Mouse (Mus musculus): ENCODE measurements around the gene Meis1. TPM values are rescaled to one million over a fixed set of nuclear protein-coding genes. Genes with fewer than 3 reads are reported as not detected.
A peak's percentile ranks its signal among the peaks of the same experiment; 100 is the strongest.

Gene Meis1
- polyA plus RNA-seq, 1 experiment from 2014 or later: 69.8 TPM

GRCm38 (mm10) chr11:18988637-18989263, 30.0 kb downstream of the Meis1 start:
- no peak for ATAC-seq (ENCODE audit: insufficient number of reproducible peaks, low FRiP score, low TSS enrichment, low read depth)
- no peaks in the 10 kb centered on the region for H3K27me3 ChIP-seq (ENCODE audit: control insufficient read depth, insufficient read depth, low read length)
- H3K4me2 ChIP-seq (ENCODE audit: low read depth, severe bottlenecking): no peak overlapping the region
- no peak for DNase-seq (ENCODE audit: low spot score)
- H3K27ac ChIP-seq (replicated peaks; ENCODE audit: low read depth, low read length): no peak overlapping the region
- H3K9ac ChIP-seq (ENCODE audit: low read length): no peak overlapping the region
- 90% methylated on average over 4 of the region's 4 CpGs for WGBS
- H3K4me1 ChIP-seq (ENCODE audit: control insufficient read depth, insufficient read depth, low read length): no peaks in the 10 kb centered on the region
- no peaks in the 10 kb centered on the region for H3K36me3 ChIP-seq (ENCODE audit: control insufficient read depth, insufficient read depth, low read length)
- H3K9me3 ChIP-seq (ENCODE audit: control insufficient read depth, low read length): no peaks in the 10 kb centered on the region
- H3K4me3 ChIP-seq (ENCODE audit: low read depth, low read length): no peak overlapping the region

GRCm38 (mm10) chr11:18983813-18984212, 35.0 kb downstream of the Meis1 start:
- Histone ChIP-seq H3K27ac (replicated peaks; ENCODE audit: low read depth, low read length) (no peak overlapping the region), H3K4me3 (ENCODE audit: low read depth, low read length) (no peak overlapping the region)
- no peak for ATAC-seq (ENCODE audit: insufficient number of reproducible peaks, low FRiP score, low TSS enrichment, low read depth)

GRCm38 (mm10) chr11:18983294-18983693, 35.5 kb downstream of the Meis1 start:
- no peak for DNase-seq (ENCODE audit: low spot score)

More at GRCm38 (mm10) chr11:18983813-18984212, 35.0 kb downstream of the Meis1 start:
- H3K27me3 ChIP-seq (ENCODE audit: control insufficient read depth, insufficient read depth, low read length): no peaks in the 10 kb centered on the region
- no peaks in the 10 kb centered on the region for H3K36me3 ChIP-seq (ENCODE audit: control insufficient read depth, insufficient read depth, low read length)
- no peaks in the 10 kb centered on the region for H3K9me3 ChIP-seq (ENCODE audit: control insufficient read depth, low read length)
- no peak overlapping the region for H3K4me2 ChIP-seq (ENCODE audit: low read depth, severe bottlenecking)
- 81% methylated on average over 2 of the region's 2 CpGs for WGBS
- H3K4me1 ChIP-seq (ENCODE audit: control insufficient read depth, insufficient read depth, low read length): peaks cover 3% of the 10 kb centered on the region; the same call in 1 of the 2 replicates
- no peak overlapping the region for H3K9ac ChIP-seq (ENCODE audit: low read length)
- no peak for DNase-seq (ENCODE audit: low spot score)

GRCm38 (mm10) chr11:18982331-18982730, 36.5 kb downstream of the Meis1 start:
- Histone ChIP-seq H3K4me1 (ENCODE audit: control insufficient read depth, insufficient read depth, low read length) (peaks cover 3% of the 10 kb centered on the region; the same call in 1 of the 2 replicates), H3K4me2 (ENCODE audit: low read depth, severe bottlenecking) (no peak overlapping the region), H3K27me3 (ENCODE audit: control insufficient read depth, insufficient read depth, low read length) (no peaks in the 10 kb centered on the region), H3K36me3 (ENCODE audit: control insufficient read depth, insufficient read depth, low read length) (no peaks in the 10 kb centered on the region), H3K4me3 (ENCODE audit: low read depth, low read length) (no peak overlapping the region), H3K9ac (ENCODE audit: low read length) (no peak overlapping the region), H3K27ac (replicated peaks; ENCODE audit: low read depth, low read length) (no peak overlapping the region), H3K9me3 (ENCODE audit: control insufficient read depth, low read length) (no peaks in the 10 kb centered on the region)
- ATAC-seq (ENCODE audit: insufficient number of reproducible peaks, low FRiP score, low TSS enrichment, low read depth): peak; percentile 77
- 12% methylated on average over 3 of the region's 3 CpGs for WGBS
- DNase-seq (ENCODE audit: low spot score): peak; percentile 39

More at GRCm38 (mm10) chr11:18983294-18983693, 35.5 kb downstream of the Meis1 start:
- peaks cover 3% of the 10 kb centered on the region; the same call in 1 of the 2 replicates for H3K4me1 ChIP-seq (ENCODE audit: control insufficient read depth, insufficient read depth, low read length)
- no peak overlapping the region for H3K4me2 ChIP-seq (ENCODE audit: low read depth, severe bottlenecking)
- H3K27me3 ChIP-seq (ENCODE audit: control insufficient read depth, insufficient read depth, low read length): no peaks in the 10 kb centered on the region
- H3K27ac ChIP-seq (replicated peaks; ENCODE audit: low read depth, low read length): no peak overlapping the region
- whole genome bisulfite sequencing: 81% methylated on average over 7 of the region's 7 CpGs
- H3K9ac ChIP-seq (ENCODE audit: low read length): no peak overlapping the region
- H3K4me3 ChIP-seq (ENCODE audit: low read depth, low read length): no peak overlapping the region
- ATAC-seq (ENCODE audit: insufficient number of reproducible peaks, low FRiP score, low TSS enrichment, low read depth): no peak
- no peaks in the 10 kb centered on the region for H3K36me3 ChIP-seq (ENCODE audit: control insufficient read depth, insufficient read depth, low read length)
- H3K9me3 ChIP-seq (ENCODE audit: control insufficient read depth, low read length): no peaks in the 10 kb centered on the region

GRCm38 (mm10) chr11:18981367-18981766, 37.4 kb downstream of the Meis1 start:
- Histone ChIP-seq H3K9ac (ENCODE audit: low read length) (no peak overlapping the region), H3K4me3 (ENCODE audit: low read depth, low read length) (no peak overlapping the region), H3K27ac (replicated peaks; ENCODE audit: low read depth, low read length) (no peak overlapping the region), H3K9me3 (ENCODE audit: control insufficient read depth, low read length) (no peaks in the 10 kb centered on the region), H3K36me3 (ENCODE audit: control insufficient read depth, insufficient read depth, low read length) (no peaks in the 10 kb centered on the region), H3K4me2 (ENCODE audit: low read depth, severe bottlenecking) (no peak overlapping the region), H3K4me1 (ENCODE audit: control insufficient read depth, insufficient read depth, low read length) (peaks cover 3% of the 10 kb centered on the region; the same call in 1 of the 2 replicates), H3K27me3 (ENCODE audit: control insufficient read depth, insufficient read depth, low read length) (no peaks in the 10 kb centered on the region)
- no peak for DNase-seq (ENCODE audit: low spot score)
- no peak for ATAC-seq (ENCODE audit: insufficient number of reproducible peaks, low FRiP score, low TSS enrichment, low read depth)
- WGBS: 53% methylated on average over 4 of the region's 4 CpGs

- no peak for ATAC-seq (ENCODE audit: insufficient number of reproducible peaks, low FRiP score, low TSS enrichment, low read depth)
- H3K4me3 ChIP-seq (ENCODE audit: low read depth, low read length): no peak overlapping the region
- no peaks in the 10 kb centered on the region for H3K9me3 ChIP-seq (ENCODE audit: control insufficient read depth, low read length)
- no peaks in the 10 kb centered on the region for H3K36me3 ChIP-seq (ENCODE audit: control insufficient read depth, insufficient read depth, low read length)
- no peak overlapping the region for H3K27ac ChIP-seq (replicated peaks; ENCODE audit: low read depth, low read length)
- no peak for DNase-seq (ENCODE audit: low spot score)
- no peak overlapping the region for H3K9ac ChIP-seq (ENCODE audit: low read length)
- WGBS: 46% methylated on average over 5 of the region's 5 CpGs
- H3K4me2 ChIP-seq (ENCODE audit: low read depth, severe bottlenecking): no peak overlapping the region
- H3K4me1 ChIP-seq (ENCODE audit: control insufficient read depth, insufficient read depth, low read length): peaks cover 3% of the 10 kb centered on the region; the same call in 1 of the 2 replicates
- H3K27me3 ChIP-seq (ENCODE audit: control insufficient read depth, insufficient read depth, low read length): no peaks in the 10 kb centered on the region
Observed at GRCm38 (mm10) chr11:18980615-18981014, 38.2 kb downstream of the Meis1 start.

- no peak overlapping the region for H3K9ac ChIP-seq (ENCODE audit: low read length)
- no peaks in the 10 kb centered on the region for H3K9me3 ChIP-seq (ENCODE audit: control insufficient read depth, low read length)
- no peak overlapping the region for H3K27ac ChIP-seq (replicated peaks; ENCODE audit: low read depth, low read length)
- no peak for ATAC-seq (ENCODE audit: insufficient number of reproducible peaks, low FRiP score, low TSS enrichment, low read depth)
- H3K36me3 ChIP-seq (ENCODE audit: control insufficient read depth, insufficient read depth, low read length): no peaks in the 10 kb centered on the region
- no peak overlapping the region for H3K4me2 ChIP-seq (ENCODE audit: low read depth, severe bottlenecking)
- no peaks in the 10 kb centered on the region for H3K27me3 ChIP-seq (ENCODE audit: control insufficient read depth, insufficient read depth, low read length)
- H3K4me1 ChIP-seq (ENCODE audit: control insufficient read depth, insufficient read depth, low read length): no peaks in the 10 kb centered on the region
- no peak overlapping the region for H3K4me3 ChIP-seq (ENCODE audit: low read depth, low read length)
- no peak for DNase-seq (ENCODE audit: low spot score)
- WGBS: 97% methylated on average over 1 of the region's 1 CpGs
Observed at GRCm38 (mm10) chr11:18975087-18975486, 43.7 kb downstream of the Meis1 start.

GRCm38 (mm10) chr11:18973808-18974207, 45.0 kb downstream of the Meis1 start:
- DNase-seq (ENCODE audit: low spot score): no peak
- no peak overlapping the region for H3K4me2 ChIP-seq (ENCODE audit: low read depth, severe bottlenecking)
- no peak overlapping the region for H3K9ac ChIP-seq (ENCODE audit: low read length)
- ATAC-seq (ENCODE audit: insufficient number of reproducible peaks, low FRiP score, low TSS enrichment, low read depth): no peak
- no peak overlapping the region for H3K27ac ChIP-seq (replicated peaks; ENCODE audit: low read depth, low read length)
- no peaks in the 10 kb centered on the region for H3K9me3 ChIP-seq (ENCODE audit: control insufficient read depth, low read length)
- no peaks in the 10 kb centered on the region for H3K4me1 ChIP-seq (ENCODE audit: control insufficient read depth, insufficient read depth, low read length)
- no peaks in the 10 kb centered on the region for H3K27me3 ChIP-seq (ENCODE audit: control insufficient read depth, insufficient read depth, low read length)
- no peak overlapping the region for H3K4me3 ChIP-seq (ENCODE audit: low read depth, low read length)
- 51% methylated on average over 3 of the region's 3 CpGs for WGBS
- H3K36me3 ChIP-seq (ENCODE audit: control insufficient read depth, insufficient read depth, low read length): no peaks in the 10 kb centered on the region

GRCm38 (mm10) chr11:18972968-18973367, 45.8 kb downstream of the Meis1 start:
- ATAC-seq (ENCODE audit: insufficient number of reproducible peaks, low FRiP score, low TSS enrichment, low read depth) (no peak), DNase-seq (ENCODE audit: low spot score) (no peak)
- Histone ChIP-seq H3K9me3 (ENCODE audit: control insufficient read depth, low read length) (no peaks in the 10 kb centered on the region), H3K4me2 (ENCODE audit: low read depth, severe bottlenecking) (no peak overlapping the region), H3K36me3 (ENCODE audit: control insufficient read depth, insufficient read depth, low read length) (no peaks in the 10 kb centered on the region), H3K27me3 (ENCODE audit: control insufficient read depth, insufficient read depth, low read length) (no peaks in the 10 kb centered on the region), H3K27ac (replicated peaks; ENCODE audit: low read depth, low read length) (no peak overlapping the region), H3K4me3 (ENCODE audit: low read depth, low read length) (no peak overlapping the region), H3K9ac (ENCODE audit: low read length) (no peak overlapping the region), H3K4me1 (ENCODE audit: control insufficient read depth, insufficient read depth, low read length) (no peaks in the 10 kb centered on the region)
